Mouse (Mus musculus) brain, embryonic 14.5 days (tissue): ENCODE measurements around the gene Rbfox2.

Experiments used
- CTCF ChIP-seq: fragments of 200-500 bp; IDR thresholded peaks from 2 replicates; pipeline ENCODE4 v1.5.1; 2012; ENCODE audit warnings: inconsistent platforms, mild to moderate bottlenecking, moderate library complexity, borderline replicate concordance; ENCODE audit not compliant: insufficient read depth, insufficient read length; ENCODE audit errors: extremely low read depth
- POLR2A ChIP-seq: fragments of 200-500 bp; IDR thresholded peaks from 2 replicates; pipeline ENCODE4 v1.6.1; 2012; ENCODE audit warnings: mild to moderate bottlenecking, inconsistent platforms, borderline replicate concordance; ENCODE audit not compliant: poor library complexity, insufficient read depth, insufficient read length, severe bottlenecking; ENCODE audit errors: extremely low read depth

DNA sequence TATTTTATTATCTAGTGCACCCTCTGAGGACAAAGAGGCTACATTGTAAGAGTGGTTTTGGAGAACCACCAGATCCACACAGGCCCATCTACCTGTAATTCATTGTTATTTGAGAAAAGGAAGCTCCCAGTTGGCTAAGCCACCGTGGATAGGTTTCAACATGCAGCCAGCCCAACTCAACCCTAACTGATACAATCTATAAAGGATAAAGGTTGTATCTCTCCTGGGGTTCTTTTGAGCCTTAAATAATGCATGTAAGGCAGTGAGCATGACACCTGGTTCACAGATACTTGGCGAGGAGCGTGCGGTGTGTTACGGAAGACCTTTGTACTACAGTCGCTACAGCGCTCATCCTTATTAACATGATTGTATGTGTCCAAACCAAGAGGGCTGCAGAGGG, 6.0 kb upstream of the Rbfox2 start:
- TF ChIP-seq POLR2A = no peak
- no peak for TF ChIP-seq CTCF
